Mouse (Mus musculus): ENCODE data around the gene Golga7b. TPM values are rescaled to one million over a fixed set of nuclear protein-coding genes. Genes with fewer than 3 reads are reported as not detected.
A peak's percentile ranks its signal among the peaks of the same experiment; 100 is the strongest.

Gene Golga7b
- polyA plus RNA-seq, 1 experiment from 2014 or later = 1.0 TPM

DNA sequence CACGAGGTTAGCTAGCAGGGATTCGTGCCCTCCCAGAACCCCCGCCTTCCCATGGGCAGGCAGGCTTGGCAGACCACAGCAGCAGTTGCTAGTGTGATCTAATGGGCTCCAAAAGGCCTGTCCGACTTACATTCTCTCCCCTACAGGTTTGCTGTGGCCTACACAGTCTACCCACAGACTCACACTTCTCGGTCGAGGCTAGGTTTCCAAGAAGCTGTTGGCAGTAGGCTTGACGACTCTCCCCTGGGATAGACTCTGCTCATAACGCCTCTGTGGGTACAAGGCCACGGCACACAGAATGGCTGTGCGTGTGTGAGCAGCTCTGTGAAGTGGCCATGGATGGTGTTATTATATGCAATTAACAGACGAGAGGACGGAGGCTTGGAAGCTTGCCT lies 9.9 kb downstream of the Golga7b start:
- Histone ChIP-seq H3K27ac (no peak overlapping the region), H3K4me3 (no peak overlapping the region)
- DNase-seq (ENCODE audit: extremely low spot score, low spot score) = no peak

DNA sequence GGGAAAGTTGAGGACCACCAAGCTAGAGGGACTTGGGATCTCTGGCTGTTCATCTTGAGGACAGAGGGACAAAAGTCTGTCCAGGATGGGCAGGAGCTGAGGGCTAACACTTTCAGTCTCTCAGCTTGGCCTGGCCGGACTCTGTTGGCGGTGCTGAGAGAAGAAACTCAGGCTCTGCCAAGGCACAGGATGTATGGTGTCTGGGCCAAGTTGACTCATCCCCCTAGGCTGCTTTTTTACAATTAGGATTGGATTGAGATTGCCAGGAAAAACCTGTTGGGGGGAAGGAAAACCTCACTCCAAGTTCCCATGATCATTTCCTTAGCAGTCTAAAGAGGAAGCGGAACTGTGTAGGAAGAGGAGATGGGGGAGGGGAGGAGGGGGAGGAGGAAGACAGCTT lies 10.7 kb downstream of the Golga7b start:
- no peak overlapping the region for H3K27ac ChIP-seq
- H3K4me3 ChIP-seq = no peak overlapping the region
- no peaks in the 10 kb centered on the region for H3K9me3 ChIP-seq
- H3K36me3 ChIP-seq (replicated peaks) = no peaks in the 10 kb centered on the region
- 79% methylated on average over 3 of the region's 3 CpGs for WGBS
- DNase-seq (ENCODE audit: extremely low spot score, low spot score) = no peak
- peaks cover 31% of the 10 kb centered on the region for H3K27me3 ChIP-seq (ENCODE audit: poor library complexity, severe bottlenecking)
- peaks cover 14% of the 10 kb centered on the region for H3K4me1 ChIP-seq

More for the DNA sequence above, 9.9 kb downstream of the Golga7b start:
- Histone ChIP-seq H3K4me1 (peaks cover 14% of the 10 kb centered on the region), H3K9me3 (no peaks in the 10 kb centered on the region), H3K27me3 (ENCODE audit: poor library complexity, severe bottlenecking) (peaks cover 31% of the 10 kb centered on the region), H3K36me3 (replicated peaks) (no peaks in the 10 kb centered on the region)
- 91% methylated on average over 12 of the region's 12 CpGs for WGBS

GRCm38 (mm10) chr19:42258596-42258995 lies 11.2 kb downstream of the Golga7b start:
- Histone ChIP-seq H3K27ac (no peak overlapping the region), H3K4me3 (no peak overlapping the region), H3K9me3 (no peaks in the 10 kb centered on the region), H3K27me3 (ENCODE audit: poor library complexity, severe bottlenecking) (peaks cover 26% of the 10 kb centered on the region), H3K4me1 (peaks cover 14% of the 10 kb centered on the region), H3K36me3 (replicated peaks) (no peaks in the 10 kb centered on the region)
- DNase-seq (ENCODE audit: extremely low spot score, low spot score) = no peak
- 76% methylated on average over 5 of the region's 5 CpGs for WGBS

GRCm38 (mm10) chr19:42260486-42260885 lies 13.1 kb downstream of the Golga7b start:
- Histone ChIP-seq H3K27ac (no peak overlapping the region), H3K9me3 (no peaks in the 10 kb centered on the region), H3K36me3 (replicated peaks) (no peaks in the 10 kb centered on the region), H3K4me1 (peaks cover 10% of the 10 kb centered on the region), H3K4me3 (no peak overlapping the region), H3K27me3 (ENCODE audit: poor library complexity, severe bottlenecking) (peaks cover 7% of the 10 kb centered on the region)
- no peak for DNase-seq (ENCODE audit: extremely low spot score, low spot score)
- 91% methylated on average over 8 of the region's 8 CpGs for WGBS

- DNase-seq (ENCODE audit: extremely low spot score, low spot score) = no peak
- H3K9me3 ChIP-seq = no peaks in the 10 kb centered on the region
- no peak overlapping the region for H3K4me3 ChIP-seq
- H3K36me3 ChIP-seq (replicated peaks) = no peaks in the 10 kb centered on the region
- H3K27ac ChIP-seq = no peak overlapping the region
- H3K27me3 ChIP-seq (ENCODE audit: poor library complexity, severe bottlenecking) = peaks cover 23% of the 10 kb centered on the region
- 61% methylated on average over 3 of the region's 3 CpGs for WGBS
- H3K4me1 ChIP-seq = peaks cover 7% of the 10 kb centered on the region
Observed at GRCm38 (mm10) chr19:42263524-42263923, 16.1 kb downstream of the Golga7b start.

DNA sequence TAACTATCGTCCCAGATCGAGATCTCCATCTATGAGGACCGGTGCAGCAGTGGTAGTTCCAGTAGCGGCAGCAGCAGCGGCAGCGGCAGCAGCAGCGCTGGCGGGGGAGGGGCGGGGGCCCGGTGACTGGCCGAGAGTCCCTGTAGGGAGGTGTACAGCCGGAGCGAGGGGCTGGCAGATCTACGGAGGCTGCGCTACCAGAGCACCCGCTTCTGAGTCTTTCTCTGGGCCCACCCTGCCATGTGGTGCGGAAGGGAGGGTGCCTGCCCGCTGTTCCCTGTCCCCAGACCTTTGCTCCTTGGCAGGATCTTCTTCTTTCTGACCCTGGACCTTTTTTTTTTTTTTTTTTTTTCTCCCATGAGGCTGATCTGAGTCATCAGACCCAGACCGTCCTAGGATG lies 21.0 kb downstream of the Golga7b start:
- no peaks in the 10 kb centered on the region for H3K9me3 ChIP-seq
- H3K4me3 ChIP-seq = peak overlapping the region; percentile 43
- H3K4me1 ChIP-seq = peaks cover 10% of the 10 kb centered on the region
- WGBS = 1% methylated on average over 19 of the region's 19 CpGs
- no peaks in the 10 kb centered on the region for H3K36me3 ChIP-seq (replicated peaks)
- peaks cover 51% of the 10 kb centered on the region for H3K27me3 ChIP-seq (ENCODE audit: poor library complexity, severe bottlenecking)
- DNase-seq (ENCODE audit: extremely low spot score, low spot score) = peak; percentile 37
- 0 out of 2 replicates have a peak overlapping the region, but pooled peaks have one; percentile 26 for H3K27ac ChIP-seq

DNA sequence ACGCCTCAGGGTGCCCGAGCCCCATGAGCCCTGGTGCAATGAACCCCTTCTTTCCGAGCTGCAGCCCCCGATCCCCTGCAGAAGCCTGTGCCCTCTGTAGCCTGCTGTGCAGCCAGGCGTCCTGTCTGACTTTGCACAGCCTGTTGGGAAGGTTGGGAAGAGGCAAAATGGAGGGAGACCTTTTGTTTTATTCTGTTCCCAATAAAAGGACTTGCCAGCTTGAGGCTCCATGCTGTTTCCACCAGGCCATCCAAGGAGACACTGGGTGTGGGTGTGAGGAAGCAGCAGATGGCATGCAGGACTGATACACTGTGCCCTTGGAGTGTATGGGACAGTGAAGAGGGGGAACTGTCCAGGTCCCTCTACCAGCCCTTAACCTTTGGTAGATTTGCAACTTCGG lies 22.7 kb downstream of the Golga7b start:
- Histone ChIP-seq H3K27me3 (ENCODE audit: poor library complexity, severe bottlenecking) (peaks cover 51% of the 10 kb centered on the region), H3K4me1 (peaks cover 10% of the 10 kb centered on the region), H3K36me3 (replicated peaks) (no peaks in the 10 kb centered on the region), H3K9me3 (no peaks in the 10 kb centered on the region), H3K4me3 (no peak overlapping the region), H3K27ac (no peak overlapping the region)
- 63% methylated on average over 6 of the region's 6 CpGs for WGBS
- DNase-seq (ENCODE audit: extremely low spot score, low spot score) = no peak

- Histone ChIP-seq H3K4me3 (no peak overlapping the region), H3K9me3 (no peaks in the 10 kb centered on the region), H3K4me1 (peaks cover 10% of the 10 kb centered on the region), H3K27me3 (ENCODE audit: poor library complexity, severe bottlenecking) (peaks cover 51% of the 10 kb centered on the region), H3K36me3 (replicated peaks) (no peaks in the 10 kb centered on the region), H3K27ac (no peak overlapping the region)
- 85% methylated on average over 7 of the region's 7 CpGs for WGBS
- no peak for DNase-seq (ENCODE audit: extremely low spot score, low spot score)
Observed at GRCm38 (mm10) chr19:42271182-42271581, 23.8 kb downstream of the Golga7b start.

- Histone ChIP-seq H3K27me3 (ENCODE audit: poor library complexity, severe bottlenecking) (peaks cover 40% of the 10 kb centered on the region), H3K4me1 (peaks cover 10% of the 10 kb centered on the region), H3K4me3 (no peak overlapping the region), H3K27ac (no peak overlapping the region), H3K36me3 (replicated peaks) (no peaks in the 10 kb centered on the region), H3K9me3 (no peaks in the 10 kb centered on the region)
- 44% methylated on average over 14 of the region's 14 CpGs for whole genome bisulfite sequencing
- peak; percentile 76 for DNase-seq (ENCODE audit: extremely low spot score, low spot score)
Observed at GRCm38 (mm10) chr19:42272003-42272963, 24.9 kb downstream of the Golga7b start.

GRCm38 (mm10) chr19:42277288-42277687 lies 29.9 kb downstream of the Golga7b start:
- Histone ChIP-seq H3K4me3 (no peak overlapping the region), H3K9me3 (no peaks in the 10 kb centered on the region), H3K36me3 (replicated peaks) (no peaks in the 10 kb centered on the region), H3K4me1 (peaks cover 8% of the 10 kb centered on the region), H3K27ac (no peak overlapping the region), H3K27me3 (ENCODE audit: poor library complexity, severe bottlenecking) (no peaks in the 10 kb centered on the region)
- WGBS = 90% methylated on average over 6 of the region's 6 CpGs
- DNase-seq (ENCODE audit: extremely low spot score, low spot score) = no peak

- 86% methylated on average over 5 of the region's 5 CpGs for WGBS
- Histone ChIP-seq H3K4me1 (peaks cover 8% of the 10 kb centered on the region), H3K27me3 (ENCODE audit: poor library complexity, severe bottlenecking) (no peaks in the 10 kb centered on the region), H3K4me3 (no peak overlapping the region), H3K9me3 (no peaks in the 10 kb centered on the region), H3K27ac (no peak overlapping the region), H3K36me3 (replicated peaks) (no peaks in the 10 kb centered on the region)
- DNase-seq (ENCODE audit: extremely low spot score, low spot score) = no peak
Observed at GRCm38 (mm10) chr19:42278461-42278860, 31.1 kb downstream of the Golga7b start.

GRCm38 (mm10) chr19:42279611-42280010 lies 32.2 kb downstream of the Golga7b start:
- H3K27ac ChIP-seq = no peak overlapping the region
- peaks cover 9% of the 10 kb centered on the region for H3K4me1 ChIP-seq
- no peaks in the 10 kb centered on the region for H3K27me3 ChIP-seq (ENCODE audit: poor library complexity, severe bottlenecking)
- 63% methylated on average over 3 of the region's 3 CpGs for WGBS
- H3K4me3 ChIP-seq = no peak overlapping the region
- H3K9me3 ChIP-seq = no peaks in the 10 kb centered on the region
- no peaks in the 10 kb centered on the region for H3K36me3 ChIP-seq (replicated peaks)
- DNase-seq (ENCODE audit: extremely low spot score, low spot score) = no peak

DNA sequence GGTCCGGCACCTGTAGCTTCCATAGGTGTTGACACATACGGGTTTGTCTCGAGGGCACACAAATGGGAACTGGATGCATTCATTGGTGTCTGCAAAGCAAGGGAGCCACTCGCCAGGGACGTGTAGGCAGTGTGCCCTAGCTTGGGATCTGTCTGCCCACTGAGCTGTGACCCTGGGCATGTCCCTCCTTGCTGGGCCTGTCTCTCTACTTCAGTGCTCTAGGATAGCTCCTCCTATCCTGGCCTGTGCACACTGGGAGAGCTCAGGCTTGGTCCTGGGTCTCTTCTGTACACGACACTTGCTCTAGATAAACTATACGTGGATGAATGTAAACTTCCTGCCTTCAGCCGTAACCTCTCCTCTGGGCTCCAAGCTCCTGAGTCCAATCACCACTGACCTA lies 36.8 kb downstream of the Golga7b start:
- no peak overlapping the region for H3K4me3 ChIP-seq
- H3K36me3 ChIP-seq (replicated peaks) = no peaks in the 10 kb centered on the region
- peaks cover 13% of the 10 kb centered on the region for H3K4me1 ChIP-seq
- H3K27ac ChIP-seq = no peak overlapping the region
- 85% methylated on average over 8 of the region's 8 CpGs for WGBS
- no peak for DNase-seq (ENCODE audit: extremely low spot score, low spot score)
- H3K9me3 ChIP-seq = no peaks in the 10 kb centered on the region
- H3K27me3 ChIP-seq (ENCODE audit: poor library complexity, severe bottlenecking) = no peaks in the 10 kb centered on the region

Data from forebrain, embryonic 10.5 days (tissue).